Mouse (Mus musculus): ENCODE data around the gene Atp6v1g2. TPM values are rescaled to one million over a fixed set of nuclear protein-coding genes. Genes with fewer than 3 reads are reported as not detected.

Atp6v1g2 gene
- polyA plus RNA-seq (2012) = 2.2 and 2.7 TPM in 2 replicates

- no peak for TF ChIP-seq GATA1 (IDR thresholded peaks at IDR 0.05; ENCODE audit: low read length)
Measured at GRCm38 (mm10) chr17:35233114-35233980, at the start of gene Atp6v1g2. Gene Atp6v1g2 (plus strand): TSS chr17:35233660.

- no peak for TF ChIP-seq GATA1 (IDR thresholded peaks at IDR 0.05; ENCODE audit: low read length)
Measured at GRCm38 (mm10) chr17:35185639-35186611, 47.5 kb upstream of the Atp6v1g2 start.

- TF ChIP-seq GATA1 (IDR thresholded peaks at IDR 0.05; ENCODE audit: low read length) = no peak
Measured at GRCm38 (mm10) chr17:35186681-35187080, 46.8 kb upstream of the Atp6v1g2 start.

- TF ChIP-seq GATA1 (IDR thresholded peaks at IDR 0.05; ENCODE audit: low read length) = no peak
Measured at GRCm38 (mm10) chr17:35187345-35187744, 46.1 kb upstream of the Atp6v1g2 start.

- no peak for TF ChIP-seq GATA1 (IDR thresholded peaks at IDR 0.05; ENCODE audit: low read length)
Measured at GRCm38 (mm10) chr17:35187959-35188610, 45.4 kb upstream of the Atp6v1g2 start, which contains the start of gene Lst1. Gene Lst1 (minus strand): TSS chr17:35188439.

GRCm38 (mm10) chr17:35189186-35189585, 44.3 kb upstream of the Atp6v1g2 start:
- TF ChIP-seq GATA1 (IDR thresholded peaks at IDR 0.05; ENCODE audit: low read length) = no peak

GRCm38 (mm10) chr17:35190096-35190495, 43.4 kb upstream of the Atp6v1g2 start:
- TF ChIP-seq GATA1 (IDR thresholded peaks at IDR 0.05; ENCODE audit: low read length) = no peak

- TF ChIP-seq GATA1 (IDR thresholded peaks at IDR 0.05; ENCODE audit: low read length) = no peak
Measured at GRCm38 (mm10) chr17:35191723-35192122, 41.7 kb upstream of the Atp6v1g2 start.

GRCm38 (mm10) chr17:35192924-35193323, 40.5 kb upstream of the Atp6v1g2 start:
- TF ChIP-seq GATA1 (IDR thresholded peaks at IDR 0.05; ENCODE audit: low read length) = no peak

GRCm38 (mm10) chr17:35193881-35194843, 39.3 kb upstream of the Atp6v1g2 start, which contains the start of gene Ltb:
Gene Ltb (plus strand): TSS chr17:35194439.
- no peak for TF ChIP-seq GATA1 (IDR thresholded peaks at IDR 0.05; ENCODE audit: low read length)

- no peak for TF ChIP-seq GATA1 (IDR thresholded peaks at IDR 0.05; ENCODE audit: low read length)
Measured at GRCm38 (mm10) chr17:35194844-35195630, 38.4 kb upstream of the Atp6v1g2 start.

GRCm38 (mm10) chr17:35195631-35196320, 37.7 kb upstream of the Atp6v1g2 start:
- no peak for TF ChIP-seq GATA1 (IDR thresholded peaks at IDR 0.05; ENCODE audit: low read length)

- no peak for TF ChIP-seq GATA1 (IDR thresholded peaks at IDR 0.05; ENCODE audit: low read length)
Measured at GRCm38 (mm10) chr17:35196321-35196641, 37.2 kb upstream of the Atp6v1g2 start.
